Mouse (Mus musculus) forebrain, embryonic 16.5 days (tissue): ENCODE data around the gene Lsm7. TPM values are rescaled to one million over a fixed set of nuclear protein-coding genes. Genes with fewer than 3 reads are reported as not detected.

Experiments
- ATAC-seq: fragments of 200-750 bp; cut with Nextera tagmentation; 2 replicates; pipeline ENCODE4 v1.8.0; 2017; ENCODE audit warnings: mild to moderate bottlenecking, moderate library complexity
- H3K27ac ChIP-seq: fragments of 300-500 bp; sonication (generic); 2 replicates; pipeline ENCODE4 v1.5.1; 2014; ENCODE audit warnings: low read length, control low read depth
- H3K27me3 ChIP-seq: fragments of 300-500 bp; sonication (generic); replicated peaks from 2 replicates; pipeline ENCODE4 v1.6.1; 2014; ENCODE audit warnings: low read length; ENCODE audit not compliant: control insufficient read depth, insufficient read depth
- H3K36me3 ChIP-seq: fragments of 300-500 bp; sonication (generic); 2 replicates; pipeline ENCODE4 v1.6.1; 2014; ENCODE audit not compliant: control insufficient read depth, insufficient read depth
- H3K4me1 ChIP-seq: fragments of 300-500 bp; sonication (generic); replicated peaks from 2 replicates; pipeline ENCODE4 v1.6.1; 2014; ENCODE audit warnings: low read length; ENCODE audit not compliant: control insufficient read depth, insufficient read depth
- H3K4me2 ChIP-seq: fragments of 300-500 bp; sonication (generic); 2 replicates; pipeline ENCODE4 v1.6.1; 2014; ENCODE audit warnings: mild to moderate bottlenecking, low read length, control low read depth
- H3K4me3 ChIP-seq: fragments of 300-500 bp; sonication (generic); replicated peaks from 2 replicates; pipeline ENCODE4 v1.5.1; 2014; ENCODE audit warnings: mild to moderate bottlenecking, low read length, control low read depth
- H3K9ac ChIP-seq: fragments of 300-500 bp; sonication (generic); replicated peaks from 2 replicates; pipeline ENCODE4 v1.6.1; 2014; ENCODE audit warnings: low read depth, low read length, control low read depth
- H3K9me3 ChIP-seq: fragments of 300-500 bp; sonication (generic); 2 replicates; pipeline ENCODE4 v1.6.1; 2016; ENCODE audit warnings: low read length; ENCODE audit not compliant: control insufficient read depth
- WGBS: fragments of 180-500 bp; shearing (Covaris S2); extraction: QIAGEN DNeasy Blood & Tissue Kit; methylation state at CpG from one replicate; pipeline ENCODE4 v1.1.7; 2014; 5-methylcytosine and 5-hydroxymethylcytosine counted together
- polyA plus RNA-seq: library from polyadenylated mRNA; unstranded; fragments of >200 nt; fragmentation: Nextera tagmentation; extraction: Ambion mirVana; gene quantifications from 2 replicates; pipeline ENCODE4 v1.2.1, GENCODE M21; 2015

Lsm7 gene
- polyA plus RNA-seq, 1 experiment from 2014 or later, result 228 TPM

GRCm38 (mm10) chr10:80880131-80880641 lies 25.2 kb upstream of the Lsm7 start:
- Histone ChIP-seq H3K36me3 (no peaks in the 10 kb centered on the region), H3K27me3 (no peaks in the 10 kb centered on the region), H3K9me3 (no peaks in the 10 kb centered on the region), H3K9ac (no peak overlapping the region), H3K4me1 (no peaks in the 10 kb centered on the region), H3K4me3 (no peak overlapping the region), H3K4me2 (no peak overlapping the region), H3K27ac (no peak overlapping the region)
- 21% methylated on average over 5 of the region's 5 CpGs for WGBS
- peak; percentile 21; the same call in 1 of the 2 replicates for ATAC-seq

GRCm38 (mm10) chr10:80876594-80876993 lies 21.6 kb upstream of the Lsm7 start:
- Histone ChIP-seq H3K4me2 (no peak overlapping the region), H3K36me3 (no peaks in the 10 kb centered on the region), H3K27me3 (no peaks in the 10 kb centered on the region), H3K4me3 (no peak overlapping the region), H3K4me1 (no peaks in the 10 kb centered on the region), H3K27ac (no peak overlapping the region), H3K9ac (no peak overlapping the region), H3K9me3 (no peaks in the 10 kb centered on the region)
- ATAC-seq, result no peak
- 22% methylated on average over 3 of the region's 3 CpGs for WGBS

GRCm38 (mm10) chr10:80876028-80876427 lies 21.0 kb upstream of the Lsm7 start:
- H3K27me3 ChIP-seq, result no peaks in the 10 kb centered on the region
- 29% methylated on average over 5 of the region's 5 CpGs for WGBS
- H3K4me2 ChIP-seq, result no peak overlapping the region
- H3K36me3 ChIP-seq, result no peaks in the 10 kb centered on the region
- no peak overlapping the region for H3K4me3 ChIP-seq
- no peaks in the 10 kb centered on the region for H3K9me3 ChIP-seq
- H3K27ac ChIP-seq, result no peak overlapping the region
- no peaks in the 10 kb centered on the region for H3K4me1 ChIP-seq
- H3K9ac ChIP-seq, result no peak overlapping the region
- 0 out of 2 replicates have a peak, but pooled peaks have one; percentile 41 for ATAC-seq

GRCm38 (mm10) chr10:80874035-80874434 lies 19.0 kb upstream of the Lsm7 start:
- WGBS, result 77% methylated on average over 9 of the region's 9 CpGs
- H3K27me3 ChIP-seq, result no peaks in the 10 kb centered on the region
- no peaks in the 10 kb centered on the region for H3K36me3 ChIP-seq
- no peak overlapping the region for H3K27ac ChIP-seq
- no peaks in the 10 kb centered on the region for H3K9me3 ChIP-seq
- no peak overlapping the region for H3K4me2 ChIP-seq
- H3K4me3 ChIP-seq, result no peak overlapping the region
- no peaks in the 10 kb centered on the region for H3K4me1 ChIP-seq
- no peak overlapping the region for H3K9ac ChIP-seq
- ATAC-seq, result no peak

GRCm38 (mm10) chr10:80871581-80871980 lies 16.6 kb upstream of the Lsm7 start, which contains the start of gene Tmprss9:
Tmprss9 (plus strand) TSS chr10:80871848.
- Histone ChIP-seq H3K4me1 (no peaks in the 10 kb centered on the region), H3K9me3 (no peaks in the 10 kb centered on the region), H3K36me3 (no peaks in the 10 kb centered on the region; the same call in 1 of the 2 replicates), H3K27me3 (no peaks in the 10 kb centered on the region), H3K4me3 (no peak within 1 kb of the TSS), H3K27ac (no peak within 1 kb of the TSS), H3K9ac (no peak within 1 kb of the TSS), H3K4me2 (no peak within 1 kb of the TSS)
- ATAC-seq, result no peak
- 32% methylated on average over 9 of the region's 9 CpGs for WGBS

GRCm38 (mm10) chr10:80870993-80871392 lies 16.0 kb upstream of the Lsm7 start:
- H3K36me3 ChIP-seq, result no peaks in the 10 kb centered on the region; the same call in 1 of the 2 replicates
- no peaks in the 10 kb centered on the region for H3K4me1 ChIP-seq
- H3K4me2 ChIP-seq, result no peak overlapping the region
- no peaks in the 10 kb centered on the region for H3K9me3 ChIP-seq
- no peak overlapping the region for H3K9ac ChIP-seq
- H3K27me3 ChIP-seq, result no peaks in the 10 kb centered on the region
- 67% methylated on average over 2 of the region's 6 CpGs for WGBS
- no peak overlapping the region for H3K4me3 ChIP-seq
- ATAC-seq, result no peak
- H3K27ac ChIP-seq, result no peak overlapping the region

GRCm38 (mm10) chr10:80864446-80864845 lies 9.4 kb upstream of the Lsm7 start:
- H3K4me2 ChIP-seq, result no peak overlapping the region
- H3K36me3 ChIP-seq, result peaks cover 15% of the 10 kb centered on the region; the same call in 1 of the 2 replicates
- H3K4me1 ChIP-seq, result no peaks in the 10 kb centered on the region
- H3K9ac ChIP-seq, result no peak overlapping the region
- no peak for ATAC-seq
- H3K27ac ChIP-seq, result no peak overlapping the region
- H3K4me3 ChIP-seq, result no peak overlapping the region
- no peaks in the 10 kb centered on the region for H3K9me3 ChIP-seq
- WGBS, result 83% methylated on average over 16 of the region's 16 CpGs
- no peaks in the 10 kb centered on the region for H3K27me3 ChIP-seq

- ATAC-seq, result no peak
- no peaks in the 10 kb centered on the region for H3K27me3 ChIP-seq
- H3K9me3 ChIP-seq, result no peaks in the 10 kb centered on the region
- WGBS, result 93% methylated on average over 5 of the region's 5 CpGs
- peaks cover 15% of the 10 kb centered on the region; the same call in 1 of the 2 replicates for H3K36me3 ChIP-seq
- H3K27ac ChIP-seq, result no peak overlapping the region
- H3K4me3 ChIP-seq, result no peak overlapping the region
- no peak overlapping the region for H3K4me2 ChIP-seq
- H3K4me1 ChIP-seq, result peaks cover 2% of the 10 kb centered on the region; the same call in 1 of the 2 replicates
- no peak overlapping the region for H3K9ac ChIP-seq
These were observed 7.3 kb upstream of the Lsm7 start for GRCm38 (mm10) chr10:80862305-80862704.

- WGBS, result 90% methylated on average over 7 of the region's 7 CpGs
- no peak overlapping the region for H3K9ac ChIP-seq
- H3K9me3 ChIP-seq, result no peaks in the 10 kb centered on the region
- no peak overlapping the region for H3K4me2 ChIP-seq
- H3K4me3 ChIP-seq, result no peak overlapping the region
- ATAC-seq, result no peak
- no peak overlapping the region for H3K27ac ChIP-seq
- no peaks in the 10 kb centered on the region for H3K27me3 ChIP-seq
- H3K4me1 ChIP-seq, result peaks cover 30% of the 10 kb centered on the region
- H3K36me3 ChIP-seq, result peaks cover 10% of the 10 kb centered on the region; the same call in 1 of the 2 replicates
These were observed 3.4 kb upstream of the Lsm7 start for GRCm38 (mm10) chr10:80858350-80858935.
